Mouse (Mus musculus) heart, postnatal 0 days (tissue): ENCODE results near the gene Pdlim7. TPM values are rescaled to one million over a fixed set of nuclear protein-coding genes. Genes with fewer than 3 reads are reported as not detected.

Source experiments
- ATAC-seq: fragments of 200-750 bp; cut with Nextera tagmentation; 2 replicates; pipeline ENCODE4 v1.8.0; 2017; ENCODE audit warnings: low read depth, moderate number of reproducible peaks, moderate library complexity; ENCODE audit not compliant: insufficient read depth
- DNase-seq: peaks from one replicate; pipeline ENCODE4 v3.0.0-alpha.2; 2016; ENCODE audit warnings: low spot score
- H3K27ac ChIP-seq: fragments of 300-500 bp; sonication (generic); 2 replicates; pipeline ENCODE4 v1.5.1; 2014; ENCODE audit warnings: low read depth, mild to moderate bottlenecking
- H3K27me3 ChIP-seq: fragments of 300-500 bp; sonication (generic); 2 replicates; pipeline ENCODE4 v1.6.1; 2014; ENCODE audit warnings: low read length, mixed read lengths; ENCODE audit not compliant: control insufficient read depth, insufficient read depth
- H3K36me3 ChIP-seq: fragments of 300-500 bp; sonication (generic); replicated peaks from 2 replicates; pipeline ENCODE4 v1.6.1; 2014; ENCODE audit warnings: low read length, mixed read lengths; ENCODE audit not compliant: control insufficient read depth, insufficient read depth
- H3K4me1 ChIP-seq: fragments of 300-500 bp; sonication (generic); 2 replicates; pipeline ENCODE4 v1.6.1; 2014; ENCODE audit warnings: antibody characterized with exemption; ENCODE audit not compliant: control insufficient read depth, insufficient read depth
- H3K4me2 ChIP-seq: fragments of 300-500 bp; sonication (generic); 2 replicates; pipeline ENCODE4 v1.6.1; 2014; ENCODE audit warnings: low read depth, mild to moderate bottlenecking, low read length, moderate library complexity
- H3K4me3 ChIP-seq: fragments of 300-500 bp; sonication (generic); 2 replicates; pipeline ENCODE4 v1.5.1; 2014; ENCODE audit warnings: low read depth, low read length
- H3K9ac ChIP-seq: fragments of 300-500 bp; sonication (generic); replicated peaks from 2 replicates; pipeline ENCODE4 v1.6.1; 2014; ENCODE audit warnings: low read depth, low read length, mixed read lengths
- H3K9me3 ChIP-seq: fragments of 300-500 bp; sonication (generic); replicated peaks from 2 replicates; pipeline ENCODE4 v1.6.1; 2016; ENCODE audit warnings: low read length; ENCODE audit not compliant: control insufficient read depth
- CTCF ChIP-seq: IDR thresholded peaks from 2 replicates; pipeline ENCODE4 v1.5.1; 2016; ENCODE audit warnings: antibody characterized with exemption, control low read depth, low read depth
- EP300 ChIP-seq: IDR thresholded peaks from 2 replicates; pipeline ENCODE4 v1.6.1; 2016; ENCODE audit warnings: antibody characterized with exemption, low read depth
- WGBS: fragments of 180-500 bp; shearing (Covaris S2); extraction: QIAGEN DNeasy Blood & Tissue Kit; methylation state at CpG from one replicate; pipeline ENCODE4 v1.1.7; 2014; 5-methylcytosine and 5-hydroxymethylcytosine counted together
- polyA plus RNA-seq: library from polyadenylated mRNA; unstranded; fragments of >200 nt; fragmentation: Nextera tagmentation; extraction: Ambion mirVana; gene quantifications from 2 replicates; pipeline ENCODE4 v1.2.1, GENCODE M21; 2015
- total RNA-seq: library from RNA; depleted of rRNA; stranded (reverse); fragments of >200 nt; gene quantifications from 2 replicates; pipeline ENCODE4 v1.2.3, GENCODE M21; 2014; ENCODE audit warnings: low replicate concordance

Pdlim7 gene
- total and polyA plus RNA-seq, 2 experiments from 2014 or later: 186 to 210 TPM

DNA sequence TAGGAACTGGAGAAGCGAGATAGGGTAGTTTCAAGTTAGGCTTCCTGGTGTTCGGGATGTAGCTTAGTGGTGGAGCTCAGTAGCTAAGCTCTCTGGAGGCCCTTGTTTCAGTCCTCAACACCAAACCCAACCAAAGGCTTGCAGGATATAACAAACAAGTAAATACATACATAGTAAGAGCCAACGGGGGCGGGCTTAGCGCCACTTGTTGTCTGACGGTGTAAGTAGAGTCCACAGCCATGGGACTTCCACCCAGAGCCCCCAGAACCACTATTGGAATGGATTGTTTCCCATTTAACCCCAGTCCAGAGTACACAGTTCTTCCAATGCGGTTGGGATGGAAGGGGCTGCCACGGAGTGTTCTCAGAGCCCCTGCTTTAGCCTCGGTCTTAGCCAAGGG, 352 bp upstream of the Pdlim7 start:
- Histone ChIP-seq H3K27ac (no peak overlapping the region), H3K4me2 (peak overlapping the region; percentile 84), H3K27me3 (peaks cover 35% of the 10 kb centered on the region), H3K9ac (no peak overlapping the region), H3K4me1 (peaks cover 27% of the 10 kb centered on the region), H3K9me3 (no peaks in the 10 kb centered on the region), H3K36me3 (peaks cover 16% of the 10 kb centered on the region), H3K4me3 (peak overlapping the region; percentile 88)
- TF ChIP-seq EP300 (no peak), CTCF (no peak)
- ATAC-seq (no peak), DNase-seq (no peak)
- WGBS: 33% methylated on average over 9 of the region's 9 CpGs

DNA sequence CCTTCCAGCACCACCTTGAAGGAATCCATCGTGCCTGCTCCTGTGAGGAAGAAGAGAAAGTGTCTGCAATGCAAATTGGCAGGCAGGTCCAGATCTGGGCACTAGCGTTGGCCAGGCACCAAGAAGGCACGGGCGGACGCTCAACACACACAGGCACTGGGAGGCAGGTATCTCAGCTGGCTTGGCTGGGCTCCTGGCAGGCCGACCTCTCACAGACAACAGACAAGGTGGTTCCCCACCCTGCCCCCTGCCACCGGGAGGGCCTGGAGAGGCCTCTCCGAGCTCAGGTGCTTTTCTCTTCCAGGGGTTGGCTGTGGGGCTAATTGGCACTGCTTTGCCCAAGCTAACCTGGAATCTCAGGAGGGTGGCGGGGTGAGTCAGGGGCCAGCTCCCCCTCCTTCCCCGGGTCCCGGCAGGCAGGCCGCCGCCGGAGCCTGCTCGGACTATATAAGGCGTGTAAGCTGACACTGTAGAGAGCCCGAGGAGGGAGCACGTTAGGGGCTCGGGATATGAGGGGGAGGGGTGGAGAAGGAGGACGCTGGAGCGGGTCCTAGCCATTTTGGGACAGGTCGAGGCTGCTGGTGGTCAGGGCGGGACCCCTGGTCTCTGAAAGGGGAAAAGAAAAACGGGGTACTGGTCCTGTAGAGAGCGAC, 971 bp downstream of the Pdlim7 start:
- WGBS: 1% methylated on average over 25 of the region's 25 CpGs
- peak; percentile 73 for DNase-seq
- TF ChIP-seq EP300: no peak
- TF ChIP-seq CTCF: no peak

GRCm38 (mm10) chr13:55511492-55511861, 2.0 kb downstream of the Pdlim7 start:
- TF ChIP-seq EP300 (no peak), CTCF (no peak)
- ATAC-seq (no peak), DNase-seq (no peak)
- Histone ChIP-seq H3K4me3 (peak overlapping the region; percentile 88), H3K36me3 (peaks cover 40% of the 10 kb centered on the region), H3K9me3 (no peaks in the 10 kb centered on the region), H3K9ac (peak overlapping the region; percentile 89; the same call in 1 of the 2 replicates), H3K4me2 (peak overlapping the region; percentile 84), H3K27me3 (peaks cover 35% of the 10 kb centered on the region), H3K27ac (peak overlapping the region; percentile 94), H3K4me1 (peaks cover 27% of the 10 kb centered on the region)
- WGBS: 24% methylated on average over 5 of the region's 5 CpGs

More for the DNA sequence above, 971 bp downstream of the Pdlim7 start:
- Histone ChIP-seq H3K4me2 (peak overlapping the region; percentile 84), H3K36me3 (peaks cover 30% of the 10 kb centered on the region), H3K9me3 (no peaks in the 10 kb centered on the region), H3K4me1 (peaks cover 27% of the 10 kb centered on the region), H3K4me3 (peak overlapping the region; percentile 88), H3K9ac (peak overlapping the region; percentile 89), H3K27ac (peak overlapping the region; percentile 94), H3K27me3 (peaks cover 38% of the 10 kb centered on the region)
- peak; percentile 60 for ATAC-seq

GRCm38 (mm10) chr13:55510668-55511491, 2.6 kb downstream of the Pdlim7 start:
- Histone ChIP-seq H3K4me2 (peak overlapping the region; percentile 84), H3K4me3 (peak overlapping the region; percentile 88), H3K4me1 (peaks cover 27% of the 10 kb centered on the region), H3K9ac (0 out of 2 replicates have a peak overlapping the region, but pooled peaks have one; percentile 3), H3K9me3 (no peaks in the 10 kb centered on the region), H3K27me3 (peaks cover 35% of the 10 kb centered on the region), H3K36me3 (peaks cover 46% of the 10 kb centered on the region), H3K27ac (peak overlapping the region; percentile 94)
- peak; percentile 73 for ATAC-seq
- WGBS: 8% methylated on average over 6 of the region's 6 CpGs
- DNase-seq: peak; percentile 88
- TF ChIP-seq EP300 (peak; percentile 62), CTCF (no peak; the same call in 1 of the 2 replicates)

GRCm38 (mm10) chr13:55510332-55510667, 3.2 kb downstream of the Pdlim7 start:
- WGBS: 42% methylated on average over 3 of the region's 3 CpGs
- H3K27me3 ChIP-seq: peaks cover 29% of the 10 kb centered on the region
- H3K36me3 ChIP-seq: peaks cover 52% of the 10 kb centered on the region
- DNase-seq (no peak), ATAC-seq (no peak)
- H3K4me2 ChIP-seq: peak overlapping the region; percentile 84
- peak overlapping the region; percentile 94 for H3K27ac ChIP-seq
- peaks cover 27% of the 10 kb centered on the region for H3K4me1 ChIP-seq
- TF ChIP-seq CTCF: no peak
- no peak for TF ChIP-seq EP300
- 0 out of 2 replicates have a peak overlapping the region, but pooled peaks have one; percentile 3 for H3K9ac ChIP-seq
- no peaks in the 10 kb centered on the region for H3K9me3 ChIP-seq
- peak overlapping the region; percentile 8; the same call in 1 of the 2 replicates for H3K4me3 ChIP-seq
